Mouse (Mus musculus): ENCODE measurements at regions not wholly inside any gene's neighbourhood (a gene's known extent, or its start where the extent isn't known, plus 50 kb on each side); places are given as distances from the start of the nearest gene placed in this dataset.
"Not testable (repeated sequence)": the region's sequence is repeated elsewhere in the genome, so short reads cannot be mapped to it uniquely, and the experiment has no call there.

DNA sequence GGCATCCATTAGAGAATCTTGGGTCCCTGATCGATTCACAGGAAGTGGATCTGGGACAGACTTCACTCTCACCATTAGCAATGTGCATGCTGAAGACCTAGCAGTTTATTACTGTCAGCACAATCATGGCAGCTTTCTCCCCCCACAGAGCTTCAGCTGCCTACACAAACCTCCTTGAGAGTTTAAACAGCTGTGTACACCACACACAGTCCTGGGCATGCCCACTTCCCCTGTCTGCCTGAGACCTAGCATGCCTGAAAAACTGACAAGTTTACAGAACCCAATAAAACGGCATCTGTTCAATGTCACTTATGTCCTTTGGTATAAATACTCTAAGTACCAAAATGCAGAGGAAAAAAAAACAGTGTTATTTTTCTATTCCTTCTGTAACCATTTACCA lies 435.7 kb downstream of the Rpia start:
- Histone ChIP-seq H3K4me2 (ENCODE audit: low read depth, low read length) (no peak overlapping the region), H3K4me1 (ENCODE audit: control insufficient read depth, insufficient read depth, low read length) (no peaks in the 10 kb centered on the region), H3K9me3 (ENCODE audit: control insufficient read depth, low read length) (no peaks in the 10 kb centered on the region), H3K27me3 (replicated peaks; ENCODE audit: control insufficient read depth, insufficient read depth, low read length) (no peaks in the 10 kb centered on the region), H3K36me3 (ENCODE audit: control insufficient read depth, insufficient read depth, low read length) (no peaks in the 10 kb centered on the region), H3K4me3 (ENCODE audit: low read depth, low read length) (no peak overlapping the region), H3K9ac (ENCODE audit: low read depth, low read length) (no peak overlapping the region), H3K27ac (replicated peaks; ENCODE audit: low read depth, low read length) (no peak overlapping the region)
- WGBS: 67% methylated on average over 1 of the region's 2 CpGs
- ATAC-seq (ENCODE audit: low read depth): no peak
- DNase-seq (ENCODE audit: low spot score): peak; percentile 0

DNA sequence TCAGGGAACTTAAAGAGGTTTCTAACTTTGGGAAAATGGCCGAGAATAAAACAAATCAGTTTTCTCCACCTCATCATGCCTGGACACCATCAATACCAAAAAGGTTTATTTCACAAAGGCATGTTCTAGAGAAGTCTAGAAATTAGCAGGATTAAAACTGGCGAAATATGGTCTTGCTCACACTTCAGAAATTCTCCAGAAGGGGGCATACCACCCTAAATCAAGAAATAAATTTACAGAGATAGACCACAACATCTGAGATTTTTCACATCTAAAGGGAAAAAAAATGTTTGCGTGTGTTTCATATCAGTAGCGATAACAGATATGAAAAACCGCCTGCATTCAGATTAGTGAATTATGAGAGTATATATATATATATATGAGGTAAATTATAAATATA lies 449.9 kb downstream of the Rpia start:
- no peaks in the 10 kb centered on the region for H3K27me3 ChIP-seq (replicated peaks; ENCODE audit: control insufficient read depth, insufficient read depth, low read length)
- H3K9me3 ChIP-seq (ENCODE audit: control insufficient read depth, low read length): no peaks in the 10 kb centered on the region
- no peak overlapping the region for H3K27ac ChIP-seq (replicated peaks; ENCODE audit: low read depth, low read length)
- H3K4me3 ChIP-seq (ENCODE audit: low read depth, low read length): no peak overlapping the region
- no peak overlapping the region for H3K4me2 ChIP-seq (ENCODE audit: low read depth, low read length)
- DNase-seq (ENCODE audit: low spot score): no peak
- no peak overlapping the region for H3K9ac ChIP-seq (ENCODE audit: low read depth, low read length)
- 70% methylated on average over 5 of the region's 5 CpGs for WGBS
- no peak for ATAC-seq (ENCODE audit: low read depth)
- no peaks in the 10 kb centered on the region for H3K36me3 ChIP-seq (ENCODE audit: control insufficient read depth, insufficient read depth, low read length)
- H3K4me1 ChIP-seq (ENCODE audit: control insufficient read depth, insufficient read depth, low read length): no peaks in the 10 kb centered on the region

DNA sequence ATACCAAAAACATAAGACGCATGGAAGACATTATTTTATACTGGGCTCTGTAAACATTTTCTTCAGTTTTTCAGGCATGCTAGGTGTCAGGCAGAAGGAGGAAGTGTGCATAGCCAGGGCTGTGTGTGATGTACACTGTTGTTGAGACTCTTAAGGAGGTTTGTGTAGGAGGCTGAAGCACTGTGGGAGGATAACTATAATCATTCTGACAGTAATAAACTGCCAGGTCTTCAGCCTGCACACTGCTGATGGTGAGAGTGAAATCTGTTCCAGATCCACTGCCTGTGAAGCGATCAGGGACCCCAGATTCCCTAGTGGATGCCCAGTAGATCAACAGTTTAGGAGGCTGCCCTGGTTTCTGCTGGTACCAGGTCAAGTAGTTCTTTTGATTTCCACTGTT lies 451.3 kb downstream of the Rpia start:
- not testable (repeated sequence) for H3K4me2 ChIP-seq (ENCODE audit: low read depth, low read length); H3K27ac ChIP-seq (replicated peaks; ENCODE audit: low read depth, low read length); H3K36me3 ChIP-seq (ENCODE audit: control insufficient read depth, insufficient read depth, low read length); ATAC-seq (ENCODE audit: low read depth); H3K9me3 ChIP-seq (ENCODE audit: control insufficient read depth, low read length); H3K4me3 ChIP-seq (ENCODE audit: low read depth, low read length); DNase-seq (ENCODE audit: low spot score); H3K4me1 ChIP-seq (ENCODE audit: control insufficient read depth, insufficient read depth, low read length); H3K27me3 ChIP-seq (replicated peaks; ENCODE audit: control insufficient read depth, insufficient read depth, low read length); H3K9ac ChIP-seq (ENCODE audit: low read depth, low read length)
- 82% methylated on average over 2 of the region's 2 CpGs for WGBS

GRCm38 (mm10) chr6:70315318-70315717 lies 476.7 kb downstream of the Rpia start:
- Histone ChIP-seq H3K36me3 (ENCODE audit: control insufficient read depth, insufficient read depth, low read length) (no peaks in the 10 kb centered on the region), H3K4me2 (ENCODE audit: low read depth, low read length) (no peak overlapping the region), H3K4me3 (ENCODE audit: low read depth, low read length) (no peak overlapping the region), H3K9ac (ENCODE audit: low read depth, low read length) (no peak overlapping the region), H3K27ac (replicated peaks; ENCODE audit: low read depth, low read length) (no peak overlapping the region), H3K27me3 (replicated peaks; ENCODE audit: control insufficient read depth, insufficient read depth, low read length) (no peaks in the 10 kb centered on the region), H3K4me1 (ENCODE audit: control insufficient read depth, insufficient read depth, low read length) (no peaks in the 10 kb centered on the region), H3K9me3 (ENCODE audit: control insufficient read depth, low read length) (no peaks in the 10 kb centered on the region)
- DNase-seq (ENCODE audit: low spot score): no peak
- 68% methylated on average over 1 of the region's 1 CpGs for WGBS
- ATAC-seq (ENCODE audit: low read depth): no peak

DNA sequence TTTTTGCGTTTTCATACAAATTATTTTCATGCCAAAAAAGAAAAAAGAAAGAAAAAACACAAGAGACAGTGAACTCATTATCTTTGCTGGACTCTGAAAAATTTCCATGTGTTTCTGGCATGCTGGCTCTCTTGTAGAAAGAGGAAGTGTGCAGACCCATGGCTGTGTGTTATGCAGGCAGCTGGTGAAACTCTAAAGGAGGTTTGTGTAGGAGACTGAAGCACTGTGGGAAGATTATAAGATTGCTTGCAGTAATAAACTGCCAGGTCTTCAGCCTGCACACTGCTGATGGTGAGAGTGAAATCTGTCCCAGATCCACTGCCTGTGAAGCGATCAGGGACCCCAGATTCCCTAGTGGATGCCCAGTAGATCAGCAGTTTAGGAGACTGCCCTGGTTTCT lies 477.4 kb downstream of the Rpia start:
- H3K27me3 ChIP-seq (replicated peaks; ENCODE audit: control insufficient read depth, insufficient read depth, low read length); ATAC-seq (ENCODE audit: low read depth); H3K4me1 ChIP-seq (ENCODE audit: control insufficient read depth, insufficient read depth, low read length); H3K9ac ChIP-seq (ENCODE audit: low read depth, low read length); H3K36me3 ChIP-seq (ENCODE audit: control insufficient read depth, insufficient read depth, low read length); H3K4me2 ChIP-seq (ENCODE audit: low read depth, low read length); H3K27ac ChIP-seq (replicated peaks; ENCODE audit: low read depth, low read length); DNase-seq (ENCODE audit: low spot score); H3K4me3 ChIP-seq (ENCODE audit: low read depth, low read length); H3K9me3 ChIP-seq (ENCODE audit: control insufficient read depth, low read length): not testable (repeated sequence)
- WGBS: 71% methylated on average over 1 of the region's 2 CpGs

- H3K36me3 ChIP-seq (ENCODE audit: control insufficient read depth, insufficient read depth, low read length); H3K4me3 ChIP-seq (ENCODE audit: low read depth, low read length); ATAC-seq (ENCODE audit: low read depth): not testable (repeated sequence)
These were observed 490.9 kb downstream of the Rpia start for GRCm38 (mm10) chr6:70301100-70301499.

GRCm38 (mm10) chr6:70260227-70260626 lies 531.8 kb downstream of the Rpia start:
- H3K9me3 ChIP-seq (ENCODE audit: control insufficient read depth, low read length); H3K36me3 ChIP-seq (ENCODE audit: control insufficient read depth, insufficient read depth, low read length); DNase-seq (ENCODE audit: low spot score); ATAC-seq (ENCODE audit: low read depth); H3K27ac ChIP-seq (replicated peaks; ENCODE audit: low read depth, low read length); H3K4me1 ChIP-seq (ENCODE audit: control insufficient read depth, insufficient read depth, low read length); H3K4me3 ChIP-seq (ENCODE audit: low read depth, low read length); H3K9ac ChIP-seq (ENCODE audit: low read depth, low read length); H3K4me2 ChIP-seq (ENCODE audit: low read depth, low read length); H3K27me3 ChIP-seq (replicated peaks; ENCODE audit: control insufficient read depth, insufficient read depth, low read length): not testable (repeated sequence)
- WGBS: 66% methylated on average over 3 of the region's 3 CpGs

More at GRCm38 (mm10) chr6:70301100-70301499, 490.9 kb downstream of the Rpia start:
- not testable (repeated sequence) for H3K9ac ChIP-seq (ENCODE audit: low read depth, low read length); H3K9me3 ChIP-seq (ENCODE audit: control insufficient read depth, low read length); H3K4me1 ChIP-seq (ENCODE audit: control insufficient read depth, insufficient read depth, low read length); H3K27me3 ChIP-seq (replicated peaks; ENCODE audit: control insufficient read depth, insufficient read depth, low read length); H3K27ac ChIP-seq (replicated peaks; ENCODE audit: low read depth, low read length); DNase-seq (ENCODE audit: low spot score); H3K4me2 ChIP-seq (ENCODE audit: low read depth, low read length)

GRCm38 (mm10) chr6:70240167-70240566 lies 551.9 kb downstream of the Rpia start:
- not testable (repeated sequence) for H3K4me2 ChIP-seq (ENCODE audit: low read depth, low read length); H3K36me3 ChIP-seq (ENCODE audit: control insufficient read depth, insufficient read depth, low read length); H3K27ac ChIP-seq (replicated peaks; ENCODE audit: low read depth, low read length); H3K9ac ChIP-seq (ENCODE audit: low read depth, low read length); H3K4me1 ChIP-seq (ENCODE audit: control insufficient read depth, insufficient read depth, low read length); H3K4me3 ChIP-seq (ENCODE audit: low read depth, low read length); H3K9me3 ChIP-seq (ENCODE audit: control insufficient read depth, low read length); DNase-seq (ENCODE audit: low spot score); H3K27me3 ChIP-seq (replicated peaks; ENCODE audit: control insufficient read depth, insufficient read depth, low read length); ATAC-seq (ENCODE audit: low read depth)
- no CpG with 5 or more reads among the region's 1 CpGs for WGBS

- DNase-seq (ENCODE audit: low spot score) (no peak), ATAC-seq (ENCODE audit: low read depth) (no peak)
- Histone ChIP-seq H3K4me3 (ENCODE audit: low read depth, low read length) (no peak overlapping the region), H3K36me3 (ENCODE audit: control insufficient read depth, insufficient read depth, low read length) (no peaks in the 10 kb centered on the region), H3K4me1 (ENCODE audit: control insufficient read depth, insufficient read depth, low read length) (no peaks in the 10 kb centered on the region), H3K9ac (ENCODE audit: low read depth, low read length) (no peak overlapping the region), H3K27me3 (replicated peaks; ENCODE audit: control insufficient read depth, insufficient read depth, low read length) (no peaks in the 10 kb centered on the region), H3K4me2 (ENCODE audit: low read depth, low read length) (no peak overlapping the region), H3K9me3 (ENCODE audit: control insufficient read depth, low read length) (no peaks in the 10 kb centered on the region), H3K27ac (replicated peaks; ENCODE audit: low read depth, low read length) (no peak overlapping the region)
- 49% methylated on average over 4 of the region's 4 CpGs for WGBS
These were observed 564.9 kb downstream of the Rpia start for GRCm38 (mm10) chr6:70227166-70227565.
